Mouse (Mus musculus) urinary bladder, adult 18-20 months (tissue): Measurements from ENCODE around the gene Kcnk4.

Experiments used
- DNase-seq, 2 experiments: peaks; one replicate each; pipeline ENCODE4 v3.0.0; 2022; ENCODE audit warnings: low spot score in 2 of 2, mixed read lengths in 2 of 2

Gene Kcnk4

DNA sequence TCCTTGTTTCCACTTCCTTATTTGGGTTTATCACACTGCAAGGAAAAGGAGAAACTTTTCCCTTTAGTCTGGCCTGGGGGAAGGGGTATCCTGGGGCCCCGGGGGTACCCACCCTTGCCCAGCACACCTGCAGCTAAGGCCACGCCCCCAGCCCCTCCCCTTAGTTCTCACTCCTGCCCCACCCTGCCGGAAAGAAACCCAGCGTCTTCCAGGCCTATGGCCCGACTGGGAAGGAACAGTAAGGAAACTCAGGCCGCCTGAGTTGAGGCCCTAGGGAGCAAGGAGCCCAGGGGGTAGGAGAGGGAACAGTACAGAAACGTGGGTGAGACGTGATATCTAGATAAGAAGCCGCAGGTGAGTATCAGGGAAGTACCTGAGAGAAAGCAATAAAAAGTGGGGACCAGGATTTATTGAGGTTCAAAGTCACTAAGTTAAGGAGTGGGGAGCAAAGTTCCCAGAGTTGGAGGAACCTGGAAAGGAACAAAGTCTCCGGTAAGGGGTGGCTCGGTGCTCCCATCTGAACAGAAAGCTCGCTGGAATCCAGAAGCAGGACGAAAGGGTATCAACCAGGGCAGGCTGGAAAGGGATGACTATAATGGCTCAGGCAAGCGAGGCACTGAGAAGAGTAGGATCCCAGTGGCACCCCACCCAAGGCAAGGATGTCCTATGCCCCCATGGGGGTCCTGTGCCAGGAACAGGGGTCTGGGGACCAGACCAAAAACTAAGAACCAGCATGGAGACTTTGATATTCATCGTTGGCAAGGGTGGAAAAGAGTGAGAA, 34.4 kb upstream of the Kcnk4 start:
- no peak for DNase-seq

DNA sequence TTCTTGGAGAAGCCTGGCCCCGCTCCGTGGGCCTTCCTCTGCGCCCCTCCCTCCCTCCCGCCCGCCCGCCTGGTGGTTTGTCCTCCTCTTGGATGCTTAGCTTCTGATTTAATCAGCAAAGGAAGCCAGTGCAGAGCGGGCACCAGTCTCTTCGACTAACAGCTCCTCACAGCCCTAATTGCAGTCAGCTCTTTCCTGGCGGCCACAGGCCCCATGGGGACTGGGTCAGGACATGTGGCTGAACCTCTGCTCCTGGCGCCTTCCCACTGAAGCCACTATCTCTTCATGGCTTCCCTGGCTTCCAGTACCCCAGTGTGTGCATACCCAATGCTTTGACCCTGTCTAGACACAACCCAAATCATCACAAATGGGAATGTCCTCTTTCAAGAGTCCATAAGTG, 22.1 kb upstream of the Kcnk4 start:
- DNase-seq, result no peak

DNA sequence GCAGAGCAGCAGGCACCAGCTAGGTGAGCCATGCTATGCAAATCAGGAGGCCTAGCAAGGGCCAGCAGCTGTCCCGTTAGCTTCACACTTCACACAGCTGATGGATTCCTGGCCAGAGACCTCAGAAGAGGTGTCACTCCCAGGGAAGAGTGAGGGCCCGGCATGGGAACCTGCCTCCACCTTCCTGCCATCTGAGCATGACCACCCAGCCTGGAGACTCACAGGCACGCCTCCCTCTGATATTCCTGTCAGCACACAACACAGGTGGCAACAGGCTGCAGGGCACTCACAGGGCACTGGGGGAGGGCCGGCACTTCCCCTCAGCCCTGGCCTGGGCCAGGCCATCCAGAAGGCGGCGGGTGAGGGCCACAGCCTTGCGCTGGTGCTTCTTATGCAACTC, 21.1 kb upstream of the Kcnk4 start:
- no peak for DNase-seq

DNA sequence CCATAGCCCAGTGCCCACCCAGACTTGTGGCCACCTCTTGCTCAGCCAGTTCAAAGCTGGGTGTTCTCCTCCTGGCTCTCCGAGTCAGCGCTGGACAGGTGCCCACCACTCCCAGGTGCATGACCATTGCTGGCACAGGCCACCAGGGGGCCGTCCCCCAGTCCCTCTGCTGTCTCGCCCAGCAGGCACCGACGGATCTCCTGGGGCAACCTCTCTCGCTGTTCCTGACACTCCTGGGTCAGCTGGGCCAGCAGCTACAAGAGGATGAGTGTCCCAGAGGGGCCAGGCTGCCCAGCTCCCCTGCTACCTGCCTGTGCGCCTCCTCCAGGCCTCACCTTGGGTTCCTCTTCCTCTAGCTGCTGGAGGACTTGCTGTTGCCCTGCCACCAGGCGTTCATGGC, 19.7 kb upstream of the Kcnk4 start:
- peak in 1 of 2 experiments; percentile 32 for DNase-seq

DNA sequence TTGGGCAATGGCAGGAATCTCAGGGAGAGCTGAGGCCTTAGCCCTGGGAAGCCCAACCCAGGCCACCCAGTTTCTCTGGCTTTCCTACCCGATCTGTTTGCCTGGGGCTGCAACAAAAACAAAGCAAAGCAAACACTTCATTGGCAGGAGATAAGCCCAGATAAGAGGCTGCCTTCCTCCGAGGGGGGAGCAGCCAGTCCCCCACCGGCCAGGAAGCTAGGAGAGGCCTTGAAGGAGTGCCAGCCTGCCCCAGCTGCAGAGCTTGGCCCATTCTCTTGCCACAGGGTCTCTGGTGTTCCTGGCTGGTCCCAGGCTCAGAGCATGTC, 18.4 kb upstream of the Kcnk4 start:
- DNase-seq, result peak; percentile 60 to 79

DNA sequence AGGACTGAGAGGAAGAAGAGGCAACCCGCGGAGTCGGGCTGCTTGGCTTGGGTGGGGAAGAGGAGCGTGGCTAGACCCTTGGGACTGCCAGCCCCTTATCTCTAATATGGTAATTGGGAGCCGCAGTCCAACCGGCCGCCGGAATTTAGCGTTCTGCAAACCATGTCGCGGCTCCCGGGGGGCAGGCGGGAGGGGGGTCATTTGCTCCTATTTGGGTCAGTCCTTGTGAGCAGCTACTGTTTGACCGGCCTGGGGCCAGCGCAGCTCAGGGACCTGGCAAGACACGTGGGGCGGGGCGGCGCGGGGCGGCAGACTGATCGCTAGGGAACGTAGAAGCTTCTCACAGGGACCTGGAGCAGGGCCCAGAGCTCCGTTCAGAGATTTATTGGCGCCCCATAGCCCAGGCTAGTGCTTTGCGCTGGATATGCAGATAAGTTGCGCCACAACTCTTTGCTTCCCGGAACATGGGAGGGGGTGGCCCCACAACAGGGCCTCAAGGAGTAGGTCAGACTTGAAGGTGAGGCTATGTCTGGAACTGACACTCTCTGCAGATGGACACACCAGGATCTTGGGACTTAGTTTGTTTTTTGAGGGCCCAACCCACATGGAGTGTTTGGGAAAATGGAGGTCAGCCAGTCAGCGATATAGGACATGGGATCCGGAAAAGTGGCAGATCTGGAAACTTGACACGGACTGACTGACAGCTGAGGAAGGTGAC, 17.8 kb upstream of the Kcnk4 start:
- DNase-seq, result peak; percentile 78 to 79

DNA sequence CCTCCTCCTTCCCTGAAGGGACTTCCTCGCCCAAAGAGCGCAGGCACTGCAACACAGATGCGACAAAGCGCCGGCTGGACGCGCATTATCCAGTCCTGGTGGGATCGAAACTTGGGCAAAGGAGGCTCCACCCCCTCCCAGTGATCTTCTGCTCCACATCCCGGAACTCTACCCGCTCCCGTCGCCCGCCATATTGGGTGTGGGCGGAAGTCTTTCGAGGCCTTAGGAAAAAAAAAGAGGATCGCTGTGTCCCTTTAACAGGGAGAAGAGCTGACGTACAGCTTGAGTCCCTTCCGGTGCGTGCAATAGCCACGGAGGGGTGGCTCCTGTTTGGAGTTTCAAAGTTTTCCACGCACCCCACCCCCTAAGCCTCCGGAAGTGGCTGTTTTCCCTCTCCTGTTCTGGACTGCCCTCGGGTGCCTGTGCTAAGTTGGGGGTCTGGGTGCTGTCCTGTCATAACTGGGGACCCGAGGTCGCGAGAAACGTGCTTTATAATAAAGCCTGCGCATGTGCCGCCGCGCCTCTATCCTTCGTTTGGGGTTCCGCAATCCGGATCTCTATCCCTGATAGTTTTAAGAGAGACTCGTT, 17.2 kb upstream of the Kcnk4 start:
- peak; percentile 88 to 95 for DNase-seq

DNA sequence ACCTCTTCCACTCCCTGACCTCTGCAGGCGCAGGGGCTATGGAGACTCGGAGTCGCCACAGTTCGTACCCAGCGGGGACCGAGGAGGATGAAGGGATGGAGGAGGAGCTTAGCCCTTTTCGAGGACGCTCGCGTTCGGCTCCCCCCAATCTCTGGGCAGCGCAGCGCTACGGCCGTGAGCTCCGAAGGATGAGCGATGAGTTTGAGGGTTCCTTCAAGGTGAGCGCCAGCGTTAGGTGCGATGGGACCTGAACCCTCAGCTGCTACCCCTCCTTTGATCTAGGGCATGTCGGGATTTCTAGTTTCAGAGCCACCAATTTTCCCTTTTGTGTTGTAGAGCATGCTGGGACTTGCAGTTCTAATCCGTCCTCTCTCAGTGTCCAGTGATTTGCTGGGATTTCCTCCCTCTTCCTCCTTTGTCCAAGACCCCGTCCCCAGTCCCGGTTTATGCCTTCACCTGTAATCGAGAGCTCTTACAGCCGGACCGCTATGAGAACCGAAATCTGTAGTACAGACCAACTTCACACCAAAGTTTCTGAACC, 16.4 kb upstream of the Kcnk4 start:
- DNase-seq, result peak; percentile 41 to 66

DNA sequence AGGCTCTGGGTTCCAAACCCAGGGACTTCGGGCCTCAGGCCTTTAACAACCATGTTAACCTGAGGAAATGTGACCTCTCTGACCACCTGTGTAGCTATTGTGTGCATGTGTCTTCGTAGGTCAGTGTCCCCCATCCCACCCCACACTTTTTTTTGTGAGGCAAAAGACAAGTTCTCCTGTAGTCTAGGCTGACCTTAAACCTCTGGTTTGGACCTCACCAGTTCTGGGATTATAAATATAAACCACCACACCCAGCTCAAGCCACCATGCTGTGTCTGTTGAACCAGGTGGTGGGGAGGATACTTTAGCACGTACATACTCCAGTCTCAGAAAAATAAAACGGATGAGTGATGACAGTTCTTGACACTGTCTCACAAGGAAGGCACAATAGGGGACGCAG, 15.6 kb upstream of the Kcnk4 start:
- DNase-seq, result no peak

DNA sequence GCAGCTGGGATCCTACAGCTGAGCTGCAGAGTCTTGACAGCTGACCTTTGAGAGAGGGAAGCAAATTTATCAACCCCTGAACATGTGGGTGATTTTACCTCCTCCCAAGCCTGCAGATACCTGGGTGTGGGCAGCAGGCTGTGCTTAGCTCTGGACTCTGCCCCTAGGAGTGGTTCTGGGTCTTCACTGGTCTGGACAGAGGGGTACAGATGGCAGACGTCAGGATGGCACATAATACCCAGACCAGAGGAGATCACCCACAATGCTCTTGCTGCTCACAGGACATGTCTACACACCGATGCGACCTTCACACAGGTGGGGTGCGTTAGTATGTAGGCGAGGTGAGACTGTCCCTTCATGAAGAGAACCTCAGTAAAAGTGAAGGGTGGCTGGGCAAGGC, 15.2 kb upstream of the Kcnk4 start:
- no peak for DNase-seq

DNA sequence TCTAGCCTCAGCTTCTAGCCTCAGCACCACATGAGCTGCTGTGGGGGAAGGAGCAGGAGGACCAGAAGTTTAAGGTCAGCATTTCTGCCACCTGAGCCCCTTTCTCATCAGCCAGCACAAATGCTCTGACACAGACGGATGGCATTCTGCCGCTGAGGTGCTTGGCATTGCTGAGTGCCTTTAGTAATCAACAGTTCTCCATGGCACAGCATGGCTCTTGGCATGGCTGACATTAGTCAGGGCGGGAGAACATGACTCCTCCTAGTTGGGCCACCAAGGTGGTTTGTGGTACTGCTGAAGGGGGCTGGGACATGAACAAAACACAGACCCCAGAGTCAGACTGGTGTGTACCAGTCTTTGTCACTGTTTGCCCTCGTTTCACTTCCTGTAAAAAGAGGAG, 13.9 kb upstream of the Kcnk4 start:
- no peak for DNase-seq

DNA sequence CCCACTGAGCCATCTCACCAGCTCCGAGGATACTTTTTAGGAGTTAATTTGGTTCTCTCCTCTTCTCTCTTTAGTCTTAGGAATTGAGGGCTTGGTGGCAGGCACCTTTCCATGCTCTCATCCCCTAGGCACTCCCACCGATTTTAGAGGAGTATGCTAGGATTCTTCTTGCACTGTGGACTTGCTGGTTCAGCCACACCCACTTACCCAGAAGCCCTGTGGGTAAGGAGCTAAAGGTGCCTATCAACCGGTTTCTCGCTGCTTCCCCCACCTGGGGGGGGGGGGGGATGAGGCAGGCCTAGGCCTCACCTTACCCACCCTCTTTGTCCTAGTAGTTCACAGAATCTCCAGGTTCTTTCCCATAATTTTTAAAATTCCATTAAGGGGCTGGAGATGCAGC, 13.4 kb upstream of the Kcnk4 start:
- no peak for DNase-seq

DNA sequence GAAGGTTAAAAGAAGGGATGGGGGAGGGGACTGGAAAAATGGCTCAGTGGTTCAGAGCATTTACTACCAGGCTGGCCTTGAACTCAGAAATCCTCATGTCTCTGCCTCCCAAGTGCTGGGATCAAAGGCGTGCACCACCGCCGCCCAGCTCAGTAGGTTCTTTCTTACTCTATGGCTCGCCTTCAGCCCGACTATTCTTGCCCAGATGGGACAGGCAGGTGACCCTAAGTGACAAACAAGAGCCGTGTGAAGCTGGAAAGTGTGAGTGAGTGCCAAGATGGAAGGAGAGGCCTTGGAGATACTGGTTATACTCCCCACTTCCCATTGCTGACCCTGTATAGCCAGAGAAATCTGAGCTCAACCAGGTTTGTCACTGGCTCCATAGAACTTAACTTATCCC, 9.4 kb upstream of the Kcnk4 start:
- DNase-seq, result no peak

DNA sequence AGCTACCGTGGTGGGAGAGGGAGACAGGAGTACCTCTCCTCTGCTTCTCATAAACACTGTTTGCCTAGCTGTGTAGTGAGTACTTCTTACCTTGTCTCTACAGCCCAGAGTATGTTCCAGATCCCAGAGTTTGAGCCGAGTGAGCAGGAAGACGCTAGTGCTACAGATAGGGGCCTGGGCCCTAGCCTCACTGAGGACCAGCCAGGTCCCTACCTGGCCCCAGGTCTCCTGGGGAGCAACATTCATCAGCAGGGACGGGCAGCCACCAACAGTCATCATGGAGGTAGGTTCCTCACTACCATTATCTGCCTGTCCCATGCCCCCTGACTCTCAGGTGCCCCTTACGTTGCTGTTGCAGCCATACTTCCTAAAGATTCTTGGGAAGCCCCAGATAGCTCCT, 8.4 kb upstream of the Kcnk4 start:
- DNase-seq, result no peak

DNA sequence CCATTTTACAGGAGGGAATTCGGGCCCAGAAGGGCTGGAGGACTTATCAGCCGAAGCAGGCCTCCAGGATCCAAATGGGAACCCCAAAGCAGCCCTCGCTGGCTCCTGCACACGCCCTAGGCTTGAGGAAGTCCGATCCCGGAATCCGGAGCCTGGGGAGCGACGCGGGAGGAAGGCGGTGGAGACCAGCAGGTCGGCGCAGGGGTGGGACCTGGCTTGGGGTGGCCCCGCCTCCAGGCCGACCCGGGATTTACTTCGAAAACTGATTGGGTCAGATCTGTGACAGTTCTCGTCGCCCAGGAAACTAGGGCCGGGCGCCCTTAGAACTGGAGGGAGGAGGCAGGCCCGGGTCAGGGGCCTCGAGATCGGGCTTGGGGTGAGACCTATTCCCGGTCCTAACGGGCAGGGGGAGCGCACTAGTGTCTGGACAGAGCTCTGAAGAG, 8.0 kb upstream of the Kcnk4 start, which contains the start of gene Gpr137:
Gene Gpr137 (minus strand): TSS at position 232 of the 443 bp plus-strand sequence.
- DNase-seq, result peak; percentile 91 to 95

DNA sequence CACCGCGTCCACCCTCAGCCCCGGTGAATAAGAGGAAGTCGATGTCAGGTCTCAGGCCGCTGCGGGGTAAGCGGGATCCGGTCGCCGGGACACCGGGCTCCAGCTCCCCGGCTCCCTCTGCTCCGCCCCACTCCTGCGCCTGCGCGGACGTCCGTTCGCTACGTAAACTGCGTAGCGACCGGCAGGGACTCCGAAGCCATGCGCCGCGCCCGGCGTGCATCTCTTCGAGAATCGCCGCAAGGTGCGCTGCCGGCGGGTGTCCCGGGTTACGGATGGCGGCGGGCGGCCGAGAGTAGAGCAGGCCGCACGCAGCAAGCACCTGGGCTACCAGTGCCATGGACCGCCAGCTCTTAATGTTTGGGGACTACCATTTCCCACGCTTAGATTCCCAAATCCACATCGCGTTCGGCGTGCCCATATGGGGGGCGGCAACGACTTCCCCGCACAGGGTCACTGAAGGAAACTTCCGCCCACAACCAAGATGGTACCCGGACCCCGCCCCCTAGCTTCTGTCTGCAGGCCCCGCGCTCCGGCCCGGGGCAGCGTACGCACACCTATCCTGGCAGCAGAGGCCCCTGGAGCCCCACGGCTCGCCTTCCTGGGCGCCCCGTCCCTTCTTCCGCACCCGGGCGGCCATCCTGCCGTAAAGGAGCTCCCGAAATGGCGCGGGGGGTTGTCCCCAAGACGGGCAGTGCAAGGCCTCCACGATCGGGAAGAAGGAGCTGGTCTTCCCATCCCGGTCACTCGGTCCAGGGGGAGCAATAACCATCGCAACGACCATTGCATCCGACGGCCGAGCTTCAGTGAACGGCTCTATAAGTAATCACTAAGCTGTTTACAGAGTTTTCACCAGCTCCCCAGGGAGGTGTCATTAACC, 7.3 kb upstream of the Kcnk4 start, which contains the start of gene Bad:
Gene Bad (plus strand): TSS at position 490 of the 877 bp plus-strand sequence.
- DNase-seq, result peak; percentile 90 to 97

DNA sequence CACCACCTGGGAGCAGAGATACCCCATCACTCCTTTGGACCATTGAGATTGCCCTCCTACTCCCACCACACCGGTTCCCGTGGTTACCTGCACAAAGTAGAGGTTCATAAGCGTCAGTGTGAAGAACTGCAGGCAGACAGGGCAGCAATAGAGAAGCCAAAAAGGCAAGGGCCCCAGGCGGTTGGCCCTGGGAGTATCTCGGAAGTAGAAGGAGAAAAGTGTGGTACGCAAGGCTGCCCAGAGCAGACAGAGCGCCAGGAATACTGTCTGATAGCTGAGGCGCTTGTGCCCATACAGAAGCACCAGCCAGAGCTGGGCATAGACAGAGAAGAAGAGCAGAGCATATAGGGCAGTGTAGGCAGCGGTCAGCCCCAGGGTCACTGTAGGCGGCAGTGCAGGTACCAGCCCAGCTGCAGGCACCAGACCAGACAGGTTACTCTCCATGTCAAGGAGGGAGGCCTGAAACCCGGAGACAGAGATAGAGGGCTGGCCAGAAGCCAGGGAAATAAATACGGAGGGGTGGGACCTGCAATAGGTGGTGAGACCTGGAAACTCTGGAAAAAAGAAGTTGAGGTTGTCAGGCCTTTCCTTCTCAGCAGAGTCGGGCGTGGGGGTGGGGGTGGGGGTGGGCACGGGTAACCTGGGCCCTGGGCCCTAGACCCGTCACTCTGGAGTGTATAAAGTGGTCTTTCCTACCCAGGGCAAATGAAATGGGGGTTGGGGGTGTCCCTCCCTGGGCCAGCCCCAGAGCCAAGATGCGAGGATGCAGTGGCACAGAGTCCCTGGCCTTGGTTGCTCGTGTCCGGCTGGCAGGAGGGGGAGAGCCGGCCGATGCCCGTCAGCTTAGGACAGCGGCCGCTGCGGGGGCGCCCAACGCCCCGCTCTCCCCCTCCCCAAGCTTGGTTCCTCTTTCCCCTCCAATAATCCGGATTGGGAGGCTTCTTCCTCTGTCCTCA, 6.4 kb upstream of the Kcnk4 start:
- no peak for DNase-seq

DNA sequence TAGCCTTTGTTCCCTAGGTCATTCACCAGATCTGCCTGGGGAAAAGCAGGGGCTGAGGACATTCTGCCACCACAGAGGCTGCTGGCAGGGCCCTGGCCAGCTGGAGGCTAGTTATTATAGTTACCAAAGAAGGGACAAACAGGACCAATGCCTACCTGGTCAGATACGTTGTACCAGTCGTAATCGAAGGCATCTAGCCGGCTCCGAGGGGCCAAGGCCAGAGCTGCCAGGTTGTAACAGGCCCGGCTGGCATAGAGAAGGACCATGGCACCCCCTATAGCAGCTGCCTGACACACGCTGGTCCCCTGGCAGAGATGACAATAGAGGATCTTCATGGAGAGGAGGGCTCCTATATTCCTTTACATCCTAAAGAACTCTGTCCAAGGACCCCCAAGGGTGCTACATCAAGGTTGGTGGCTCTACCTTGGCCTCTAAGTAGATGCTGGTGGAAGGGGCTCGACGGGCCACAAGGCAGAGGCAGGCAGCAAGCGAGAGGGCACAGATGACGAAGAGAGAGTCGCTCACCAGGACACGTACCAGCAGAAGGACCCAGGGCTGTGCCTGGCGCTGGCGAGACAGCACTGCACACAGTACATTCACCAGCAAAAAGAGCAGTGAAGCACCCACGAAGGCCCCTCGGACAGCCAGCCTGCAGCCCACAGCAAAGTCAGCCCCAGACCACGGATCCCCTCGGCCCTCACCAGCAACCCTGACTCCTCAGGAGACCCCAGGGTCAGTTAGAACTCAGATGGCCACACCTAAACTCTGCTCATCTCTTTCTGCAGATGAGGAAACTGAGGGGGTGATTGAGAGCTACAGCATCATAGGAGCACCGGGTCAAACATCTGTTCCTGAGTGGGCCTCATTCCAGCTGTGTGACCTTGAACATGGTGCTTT, 5.0 kb upstream of the Kcnk4 start:
- no peak for DNase-seq
